Mouse (Mus musculus) gastrocnemius, adult 2 months (tissue): ENCODE data around the gene Srrt. TPM values are rescaled to one million over a fixed set of nuclear protein-coding genes. Genes with fewer than 3 reads are reported as not detected.

Source experiments
- DNase-seq: peaks from one replicate; pipeline ENCODE4 v3.0.0; 2022
- H3K27ac ChIP-seq: fragments of 200-600 bp; 2 replicates; pipeline ENCODE4 v1.8.1; 2022; ENCODE audit warnings: mild to moderate bottlenecking
- H3K4me3 ChIP-seq: fragments of 200-600 bp; 2 replicates; pipeline ENCODE4 v1.8.1; 2022; ENCODE audit warnings: mild to moderate bottlenecking, moderate library complexity
- CTCF ChIP-seq: fragments of 200-600 bp; IDR thresholded peaks from 2 replicates; pipeline ENCODE4 v1.8.1; 2022; ENCODE audit warnings: antibody characterized with exemption, mild to moderate bottlenecking, moderate library complexity
- intact Hi-C: fragments of 180-260 bp; cut with DNase I; formaldehyde crosslinking; loops from one replicate; pipeline ENCODE4 v1.15.1; 2025
- total RNA-seq, 2 experiments: library from RNA; stranded (reverse); gene quantifications; 2 replicates each; pipeline ENCODE4 v1.2.3; 2021

Gene Srrt
- total RNA-seq, 2 experiments from 2014 or later: 38.7 to 46.2 TPM

DNA sequence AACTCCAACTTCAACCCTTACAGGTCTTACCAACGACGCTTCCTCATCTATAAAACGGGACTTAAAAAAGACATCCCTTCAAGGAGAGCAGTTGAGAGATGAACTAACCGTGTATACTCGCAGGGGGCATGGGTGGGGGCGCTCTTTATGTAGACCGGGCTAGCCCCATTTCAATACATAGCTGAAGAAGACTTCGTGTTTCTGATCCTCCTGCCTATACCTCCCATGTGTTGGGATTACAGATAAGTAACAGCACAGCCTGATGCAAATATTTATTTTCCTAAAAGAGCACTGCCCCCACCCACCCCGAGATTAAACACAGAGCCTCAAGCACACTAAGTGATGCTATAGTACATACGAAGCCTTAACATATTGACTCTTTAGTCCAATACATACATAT, 26.8 kb upstream of the Srrt start:
- TF ChIP-seq CTCF: no peak
- H3K4me3 ChIP-seq: peak overlapping the region; percentile 72
- intact Hi-C loops: loop anchor here (10.0 kb wide), 1 partner anchor 170 kb away; the partner anchor contains the start of gene Pop7
- peak overlapping the region; percentile 81; the same call in 1 of the 2 replicates for H3K27ac ChIP-seq
- DNase-seq: no peak

DNA sequence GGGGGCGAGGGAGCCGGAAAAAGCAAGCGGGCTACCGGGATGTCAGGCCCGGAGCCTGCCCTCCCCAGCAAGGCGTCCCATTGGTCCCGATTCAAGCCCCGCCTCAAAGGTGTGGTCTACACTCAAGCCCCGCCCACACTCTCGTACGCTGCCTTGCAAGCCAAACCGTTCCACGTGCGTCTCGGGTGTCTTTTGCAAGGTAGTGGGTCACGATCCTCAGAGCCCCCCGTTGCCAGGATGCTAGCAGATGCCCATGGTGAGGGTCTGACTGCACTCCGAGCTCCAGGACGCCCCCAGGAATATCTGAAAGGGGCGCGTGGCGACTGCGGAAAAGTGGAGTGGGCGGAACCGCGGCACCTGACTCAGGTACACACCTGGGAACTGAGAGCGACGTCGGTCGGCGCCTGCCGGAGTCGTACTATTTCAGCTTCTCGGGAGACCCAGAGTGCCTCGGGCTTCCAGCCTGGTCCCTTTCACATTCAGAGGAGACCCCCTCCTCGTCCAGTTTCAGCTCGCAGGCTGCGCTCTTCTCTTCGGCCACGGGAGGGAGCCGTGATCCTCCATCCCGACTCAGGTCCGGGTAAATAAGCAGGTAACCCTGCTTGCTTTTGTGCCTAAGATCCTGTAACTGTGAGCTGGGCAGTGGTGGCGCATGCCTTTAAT, 26.2 kb upstream of the Srrt start, which contains the start of gene Slc12a9:
Gene Slc12a9, minus strand, starts transcription at position 86 of the 663 bp plus-strand sequence.
- DNase-seq: peak; percentile 95
- peak; percentile 84 for TF ChIP-seq CTCF
- H3K4me3 ChIP-seq: peak within 1 kb of the TSS; percentile 72
- H3K27ac ChIP-seq: peak within 1 kb of the TSS; percentile 81
- intact Hi-C loops: loop anchor here (10.0 kb wide), 1 partner anchor 171 kb away; the partner anchor contains the start of gene Pop7

DNA sequence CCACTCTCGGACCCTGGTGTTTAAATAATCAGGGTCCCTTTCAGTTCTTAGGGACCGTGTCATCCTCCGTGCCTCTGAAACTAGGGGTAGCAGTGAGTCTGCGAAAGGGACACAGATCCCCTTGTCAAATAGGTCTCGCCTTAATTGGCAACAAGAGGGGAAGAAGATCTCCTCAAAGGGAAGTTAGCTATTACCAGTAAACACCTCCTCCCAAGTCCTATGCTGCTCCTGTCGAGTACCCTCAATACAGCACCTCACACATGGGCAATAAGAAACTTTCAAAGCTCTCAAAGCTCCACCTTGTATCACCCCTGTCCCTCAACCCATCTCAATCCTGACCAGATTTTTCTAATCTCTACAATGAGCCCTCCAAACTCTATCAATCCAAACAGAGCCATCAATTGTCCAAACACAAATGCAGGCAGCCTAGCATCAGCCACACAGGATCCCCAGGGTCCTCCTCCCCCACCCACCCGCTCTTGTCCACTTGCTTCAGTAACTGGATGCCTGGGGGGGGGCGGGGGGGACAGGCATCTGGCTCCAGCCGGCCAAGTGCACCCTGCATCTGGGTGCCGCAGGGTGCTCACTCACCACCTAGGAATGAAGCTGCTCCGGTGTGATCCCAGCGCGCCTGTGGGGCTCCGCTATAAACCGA, 25.5 kb upstream of the Srrt start:
- no peak for DNase-seq
- H3K27ac ChIP-seq: peak overlapping the region; percentile 81
- H3K4me3 ChIP-seq: peak overlapping the region; percentile 72
- intact Hi-C loops: loop anchor here (10.0 kb wide), 1 partner anchor 172 kb away; the partner anchor contains the start of gene Pop7
- TF ChIP-seq CTCF: no peak

DNA sequence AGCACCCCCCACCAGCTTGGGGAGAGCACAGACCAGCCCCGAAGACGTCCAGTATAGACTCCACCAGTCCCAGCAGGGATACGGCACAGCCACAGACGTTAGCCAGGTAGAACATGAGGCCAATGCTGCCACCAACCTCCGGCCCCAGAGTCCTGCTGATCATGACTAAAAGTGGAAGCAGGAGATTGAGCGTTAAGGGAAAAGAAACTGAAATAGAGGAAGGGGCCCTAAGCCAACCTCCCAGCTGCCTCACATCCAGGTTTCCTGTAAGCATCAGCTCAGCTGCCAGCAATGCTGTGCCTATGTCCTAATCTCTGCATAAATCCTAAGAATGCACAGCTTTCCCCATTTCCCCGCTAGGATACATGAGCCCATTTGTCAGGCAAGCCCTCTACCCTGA, 23.4 kb upstream of the Srrt start:
- intact Hi-C loops: loop anchor here (10.0 kb wide), 1 partner anchor 174 kb away; the partner anchor contains the start of gene Pop7
- Histone ChIP-seq H3K4me3 (no peak overlapping the region), H3K27ac (no peak overlapping the region)
- no peak for TF ChIP-seq CTCF
- DNase-seq: no peak

DNA sequence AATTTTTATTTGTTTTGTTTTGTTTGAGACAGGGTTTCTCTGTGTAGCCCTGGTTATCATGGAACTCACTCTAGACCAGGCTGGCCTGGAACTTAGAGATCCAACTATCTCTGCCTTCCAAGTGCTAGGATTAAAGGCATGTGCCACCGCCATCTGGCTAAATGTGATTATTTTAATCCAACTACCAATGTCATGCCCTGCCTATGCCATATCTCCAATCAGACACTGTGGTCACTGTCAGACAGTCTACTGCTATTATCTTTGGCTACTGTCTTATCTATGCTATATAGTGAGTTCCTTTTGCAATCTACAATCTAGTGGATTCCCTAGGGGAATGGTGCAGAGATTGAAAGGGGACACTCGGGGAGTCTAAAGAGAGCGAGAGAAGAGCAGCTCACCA, 13.5 kb upstream of the Srrt start:
- Histone ChIP-seq H3K4me3 (no peak overlapping the region), H3K27ac (no peak overlapping the region)
- no peak for DNase-seq
- no peak for TF ChIP-seq CTCF
- intact Hi-C loops: no loop called here

DNA sequence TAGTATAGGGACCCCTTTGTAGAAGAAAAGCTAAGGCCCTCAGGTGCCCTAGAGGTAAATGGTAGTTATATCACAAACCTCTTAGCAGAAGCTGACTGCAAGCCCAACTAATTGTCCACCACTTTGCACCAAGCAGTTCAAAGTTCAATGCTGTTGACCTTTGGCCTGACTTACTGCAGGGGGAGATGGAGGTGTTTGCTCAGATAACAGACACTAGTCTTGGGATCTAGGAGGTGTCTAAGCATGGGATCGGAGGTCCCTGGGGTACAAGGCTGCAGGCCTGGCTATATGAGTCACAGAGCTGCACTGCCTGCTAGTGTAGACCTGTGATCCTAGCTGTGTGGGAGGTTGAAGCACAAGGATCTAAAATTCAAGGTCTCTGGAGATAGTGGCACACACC, 11.1 kb upstream of the Srrt start:
- no peak for DNase-seq
- no peak for TF ChIP-seq CTCF
- no peak overlapping the region for H3K27ac ChIP-seq
- H3K4me3 ChIP-seq: no peak overlapping the region
- intact Hi-C loops: no loop called here

DNA sequence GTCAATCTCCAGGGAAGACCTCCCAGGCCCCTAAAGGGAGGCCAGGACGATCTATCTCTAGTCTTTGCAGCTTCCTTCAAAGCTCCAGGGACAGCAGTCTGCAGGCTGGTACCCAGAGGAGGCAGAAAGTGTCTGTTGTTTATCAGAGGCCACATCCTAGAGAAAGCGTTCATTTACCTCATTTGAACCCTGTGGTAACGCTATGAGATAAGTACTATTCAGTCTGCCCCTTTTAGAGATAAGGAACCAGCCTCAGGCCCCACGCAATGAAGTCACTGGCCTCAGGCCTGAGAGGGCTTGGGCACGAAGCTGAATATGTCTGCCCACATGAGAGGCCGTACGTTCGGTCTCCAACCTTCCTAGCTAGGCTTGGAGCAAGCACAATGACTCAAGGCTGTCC, 9.9 kb upstream of the Srrt start:
- no peak overlapping the region for H3K27ac ChIP-seq
- no peak overlapping the region for H3K4me3 ChIP-seq
- intact Hi-C loops: no loop called here
- no peak for DNase-seq
- TF ChIP-seq CTCF: no peak

DNA sequence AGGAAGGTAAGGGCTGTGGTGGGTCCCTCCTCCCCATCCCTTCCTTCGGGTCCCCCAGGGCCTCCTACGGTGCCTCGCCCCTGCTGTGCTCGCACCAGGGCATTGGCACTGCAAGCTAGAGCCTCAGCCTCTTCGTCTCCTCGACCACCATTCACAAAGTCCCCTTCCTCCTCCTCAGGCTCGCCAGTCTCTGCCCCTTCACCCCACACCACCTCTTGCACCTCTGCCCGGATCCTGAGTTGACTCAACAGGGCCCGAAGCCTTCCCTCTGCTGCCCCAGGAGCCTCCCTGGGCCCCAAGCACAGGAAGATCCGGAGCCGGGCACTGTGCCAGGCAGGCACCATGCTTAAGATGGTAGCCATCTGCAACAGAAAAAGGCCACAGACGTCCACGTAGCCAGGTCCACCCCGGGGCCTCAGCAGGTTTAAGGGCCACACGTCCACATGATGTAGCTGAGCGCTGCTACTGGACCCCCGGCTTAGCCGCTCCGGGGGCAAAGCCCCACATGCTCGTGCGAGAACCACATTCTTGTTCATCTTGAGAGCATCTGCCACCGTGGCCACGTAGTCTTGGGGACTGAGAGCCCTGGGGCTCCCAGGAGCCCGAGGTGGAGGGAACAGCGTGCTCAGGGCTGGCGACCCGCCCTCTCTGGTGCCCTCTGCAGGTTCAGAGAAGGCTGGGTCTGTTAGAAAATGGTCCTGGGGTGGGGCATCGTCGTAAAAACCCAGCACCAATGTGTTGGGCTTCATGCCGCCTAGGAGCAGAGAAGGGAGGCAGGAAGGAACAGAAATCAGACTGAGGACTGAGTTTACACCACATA, 7.8 kb upstream of the Srrt start:
- intact Hi-C loops: no loop called here
- peak; percentile 62 for DNase-seq
- TF ChIP-seq CTCF: peak; percentile 66
- H3K4me3 ChIP-seq: no peak overlapping the region
- H3K27ac ChIP-seq: peak overlapping the region; percentile 91; the same call in 1 of the 2 replicates

DNA sequence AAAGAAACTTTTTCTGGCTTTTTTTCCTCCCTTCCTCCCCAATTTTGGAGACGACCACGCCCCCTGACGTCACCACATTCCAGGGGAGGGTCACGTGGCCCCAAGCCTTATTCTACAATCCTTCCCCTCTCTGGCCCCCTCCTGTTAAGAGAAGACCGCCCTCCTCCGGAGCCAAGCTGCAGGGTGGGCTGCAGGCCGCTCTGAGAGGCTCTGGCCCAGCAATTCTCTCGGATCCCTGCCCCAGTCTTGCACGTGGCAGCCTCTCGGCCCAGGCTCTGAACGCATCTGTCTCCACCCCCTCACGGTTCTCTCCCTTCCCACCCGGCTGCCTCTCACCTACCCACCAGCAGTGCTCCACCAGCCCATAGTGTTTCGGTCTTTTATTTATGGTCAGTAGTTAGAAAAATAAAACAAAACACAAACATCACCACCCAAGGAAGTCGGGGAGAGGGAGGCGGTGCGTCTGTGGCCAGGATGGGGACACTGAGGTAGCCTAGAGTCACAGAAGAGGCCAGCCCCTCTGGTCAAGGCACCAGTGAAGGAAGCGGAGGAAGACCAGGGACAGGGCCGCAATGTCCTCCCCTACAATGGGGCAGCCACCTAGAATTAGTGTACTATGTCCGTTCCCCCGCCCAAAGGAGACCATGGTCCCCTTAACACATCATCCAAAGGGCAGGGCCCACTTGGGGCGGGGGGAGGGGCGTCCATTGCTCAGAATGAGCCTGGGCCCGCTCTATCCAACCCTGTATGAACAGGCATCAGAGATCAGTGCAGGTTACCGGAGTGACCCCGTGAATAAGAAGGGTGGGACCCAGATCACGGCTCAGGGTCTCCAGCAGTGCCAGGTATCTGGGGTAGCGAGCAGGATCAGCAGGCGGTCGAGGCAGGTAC, 7.0 kb upstream of the Srrt start, which contains the start of gene Trip6:
Gene Trip6, minus strand, starts transcription at position 212 of the 891 bp plus-strand sequence.
- Histone ChIP-seq H3K27ac (peak within 1 kb of the TSS; percentile 91), H3K4me3 (peak within 1 kb of the TSS; percentile 83)
- peak; percentile 90 for DNase-seq
- intact Hi-C loops: no loop called here
- TF ChIP-seq CTCF: no peak

DNA sequence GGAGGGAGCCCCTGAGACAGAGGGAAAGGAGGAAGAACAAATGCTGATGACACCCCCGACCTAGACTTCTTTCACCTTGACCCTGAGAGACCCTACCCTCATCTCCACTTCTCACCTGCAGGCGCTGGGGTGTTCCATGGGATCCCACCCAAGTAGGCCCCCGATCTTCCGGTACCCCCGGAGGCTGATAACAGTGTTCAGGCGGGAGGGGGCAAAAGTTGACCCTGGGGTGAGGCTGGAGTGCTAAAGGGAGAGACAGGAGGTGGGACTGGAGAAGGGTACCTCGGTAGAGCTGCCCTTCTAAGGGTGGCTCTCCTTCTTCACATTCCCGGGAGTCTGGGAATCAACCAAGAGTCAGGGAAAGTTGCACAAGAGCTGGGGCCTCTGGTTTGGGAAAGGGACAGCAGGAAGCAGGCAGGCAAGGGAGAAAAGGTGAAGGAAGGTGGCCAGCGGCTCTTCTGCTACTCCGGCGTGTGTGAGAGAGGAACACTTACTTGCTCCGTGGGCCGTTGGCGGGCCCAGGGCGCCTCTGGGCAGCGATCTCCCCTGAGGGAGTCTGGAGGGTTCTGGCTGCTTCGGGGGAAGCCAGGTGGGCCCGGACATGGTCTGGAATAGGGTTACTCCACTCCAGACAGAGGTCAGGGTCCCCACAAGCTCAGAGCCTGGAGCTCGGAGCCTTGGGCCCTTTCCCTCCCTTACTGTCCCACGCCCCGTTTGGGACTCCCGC, 6.2 kb upstream of the Srrt start:
- intact Hi-C loops: no loop called here
- DNase-seq: no peak
- peak overlapping the region; percentile 91 for H3K27ac ChIP-seq
- peak overlapping the region; percentile 83 for H3K4me3 ChIP-seq
- TF ChIP-seq CTCF: no peak

DNA sequence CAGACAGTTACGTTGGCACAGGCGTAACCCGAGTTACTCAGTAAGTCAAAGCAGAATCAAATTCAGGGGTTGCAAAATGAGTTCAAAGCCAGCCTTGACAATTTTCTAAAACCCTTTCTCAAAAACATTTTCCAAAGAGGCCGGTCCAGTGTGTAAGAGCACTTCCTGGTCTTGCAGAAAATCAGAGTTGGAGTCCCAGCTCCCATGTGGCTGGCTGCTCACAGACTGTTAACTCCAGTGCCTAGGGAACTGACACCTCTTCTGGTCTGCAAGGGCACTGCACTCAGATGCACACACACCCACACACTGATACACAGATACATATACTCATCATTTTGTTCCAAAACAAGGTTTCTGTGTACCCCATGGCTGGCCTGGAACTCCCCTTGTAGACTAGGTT, 882 bp upstream of the Srrt start:
- DNase-seq: no peak
- TF ChIP-seq CTCF: no peak
- Histone ChIP-seq H3K27ac (peak overlapping the region; percentile 95), H3K4me3 (peak overlapping the region; percentile 97)
- intact Hi-C loops: loop anchor here (5.0 kb wide), 1 partner anchor 194 kb away; the partner anchor contains the start of gene Pop7
